Mouse (Mus musculus) intestine, embryonic 15.5 days (tissue): ENCODE data around the gene Entpd1. TPM values are rescaled to one million over a fixed set of nuclear protein-coding genes. Genes with fewer than 3 reads are reported as not detected.
A peak's percentile ranks its signal among the peaks of the same experiment; 100 is the strongest.

Experiments
- ATAC-seq: fragments of 200-750 bp; cut with Nextera tagmentation; 2 replicates; pipeline ENCODE4 v1.8.0; 2017; ENCODE audit warnings: moderate TSS enrichment, moderate library complexity
- H3K27ac ChIP-seq: fragments of 300-500 bp; sonication (generic); 2 replicates; pipeline ENCODE4 v1.5.1; 2015; ENCODE audit warnings: mild to moderate bottlenecking, inconsistent platforms
- H3K27me3 ChIP-seq: fragments of 300-500 bp; sonication (generic); replicated peaks from 2 replicates; pipeline ENCODE4 v1.6.1; 2015; ENCODE audit warnings: inconsistent platforms
- H3K36me3 ChIP-seq: fragments of 300-500 bp; sonication (generic); 2 replicates; pipeline ENCODE4 v1.6.1; 2015; ENCODE audit warnings: inconsistent platforms
- H3K4me1 ChIP-seq: fragments of 300-500 bp; sonication (generic); replicated peaks from 2 replicates; pipeline ENCODE4 v1.6.1; 2015; ENCODE audit warnings: inconsistent platforms
- H3K4me2 ChIP-seq: fragments of 300-500 bp; sonication (generic); replicated peaks from 2 replicates; pipeline ENCODE4 v1.6.1; 2015; ENCODE audit warnings: mild to moderate bottlenecking, inconsistent platforms
- H3K4me3 ChIP-seq: fragments of 300-500 bp; sonication (generic); replicated peaks from 2 replicates; pipeline ENCODE4 v1.5.1; 2015; ENCODE audit warnings: inconsistent platforms
- H3K9ac ChIP-seq: fragments of 300-500 bp; sonication (generic); 2 replicates; pipeline ENCODE4 v1.6.1; 2015; ENCODE audit warnings: inconsistent platforms
- H3K9me3 ChIP-seq: fragments of 300-500 bp; sonication (generic); 2 replicates; pipeline ENCODE4 v1.6.1; 2016; ENCODE audit warnings: inconsistent platforms
- WGBS: fragments of 180-500 bp; shearing (Covaris S2); methylation state at CpG from one replicate; pipeline ENCODE4 v1.1.7; 2015; 5-methylcytosine and 5-hydroxymethylcytosine counted together
- polyA plus RNA-seq: library from polyadenylated mRNA; unstranded; fragments of >200 nt; fragmentation: Nextera tagmentation; extraction: Ambion mirVana; gene quantifications from 2 replicates; pipeline ENCODE4 v1.2.1, GENCODE M21; 2015

Gene Entpd1
- polyA plus RNA-seq, 1 experiment from 2014 or later, result 7.8 TPM

GRCm38 (mm10) chr19:40650090-40650489 lies 37.9 kb downstream of the Entpd1 start:
- H3K27ac ChIP-seq, result no peak overlapping the region
- 49% methylated on average over 5 of the region's 5 CpGs for WGBS
- no peak for ATAC-seq
- no peak overlapping the region for H3K4me2 ChIP-seq
- H3K27me3 ChIP-seq, result no peaks in the 10 kb centered on the region
- no peaks in the 10 kb centered on the region for H3K9me3 ChIP-seq
- H3K4me3 ChIP-seq, result no peak overlapping the region
- no peak overlapping the region for H3K9ac ChIP-seq
- H3K36me3 ChIP-seq, result no peaks in the 10 kb centered on the region
- peaks cover 21% of the 10 kb centered on the region; the same call in 1 of the 2 replicates for H3K4me1 ChIP-seq

GRCm38 (mm10) chr19:40656207-40656606 lies 44.0 kb downstream of the Entpd1 start:
- no peak overlapping the region for H3K9ac ChIP-seq
- peaks cover 12% of the 10 kb centered on the region; the same call in 1 of the 2 replicates for H3K4me1 ChIP-seq
- 90% methylated on average over 5 of the region's 5 CpGs for WGBS
- no peaks in the 10 kb centered on the region for H3K9me3 ChIP-seq
- no peak overlapping the region for H3K27ac ChIP-seq
- H3K27me3 ChIP-seq, result no peaks in the 10 kb centered on the region
- H3K36me3 ChIP-seq, result no peaks in the 10 kb centered on the region
- no peak overlapping the region for H3K4me3 ChIP-seq
- no peak for ATAC-seq
- H3K4me2 ChIP-seq, result no peak overlapping the region

GRCm38 (mm10) chr19:40658281-40658680 lies 46.1 kb downstream of the Entpd1 start:
- Histone ChIP-seq H3K27me3 (no peaks in the 10 kb centered on the region), H3K4me3 (no peak overlapping the region), H3K9me3 (no peaks in the 10 kb centered on the region), H3K4me2 (no peak overlapping the region), H3K9ac (no peak overlapping the region), H3K27ac (no peak overlapping the region), H3K4me1 (peaks cover 12% of the 10 kb centered on the region; the same call in 1 of the 2 replicates), H3K36me3 (no peaks in the 10 kb centered on the region)
- no peak for ATAC-seq
- WGBS, result 56% methylated on average over 6 of the region's 6 CpGs

- WGBS, result 55% methylated on average over 5 of the region's 5 CpGs
- no peak overlapping the region for H3K4me2 ChIP-seq
Measured at GRCm38 (mm10) chr19:40658935-40659334, 46.8 kb downstream of the Entpd1 start.

GRCm38 (mm10) chr19:40659651-40660478 lies 47.7 kb downstream of the Entpd1 start:
- Histone ChIP-seq H3K4me3 (peak overlapping the region; percentile 27), H3K4me2 (peak overlapping the region; percentile 62), H3K9ac (peak overlapping the region; percentile 24), H3K27me3 (no peaks in the 10 kb centered on the region), H3K36me3 (no peaks in the 10 kb centered on the region), H3K27ac (peak overlapping the region; percentile 37; the same call in 1 of the 2 replicates), H3K4me1 (peaks cover 12% of the 10 kb centered on the region; the same call in 1 of the 2 replicates), H3K9me3 (no peaks in the 10 kb centered on the region)
- ATAC-seq, result no peak
- 6% methylated on average over 16 of the region's 16 CpGs for whole genome bisulfite sequencing

More at GRCm38 (mm10) chr19:40658935-40659334, 46.8 kb downstream of the Entpd1 start:
- Histone ChIP-seq H3K27ac (no peak overlapping the region), H3K4me3 (no peak overlapping the region), H3K4me1 (peaks cover 12% of the 10 kb centered on the region; the same call in 1 of the 2 replicates), H3K9ac (no peak overlapping the region), H3K36me3 (no peaks in the 10 kb centered on the region), H3K9me3 (no peaks in the 10 kb centered on the region), H3K27me3 (no peaks in the 10 kb centered on the region)
- no peak for ATAC-seq

GRCm38 (mm10) chr19:40660510-40660909 lies 48.3 kb downstream of the Entpd1 start:
- WGBS, result 22% methylated on average over 9 of the region's 9 CpGs
- Histone ChIP-seq H3K27ac (peak overlapping the region; percentile 37; the same call in 1 of the 2 replicates), H3K4me1 (peaks cover 12% of the 10 kb centered on the region; the same call in 1 of the 2 replicates), H3K36me3 (no peaks in the 10 kb centered on the region), H3K9ac (peak overlapping the region; percentile 24), H3K27me3 (no peaks in the 10 kb centered on the region), H3K9me3 (no peaks in the 10 kb centered on the region), H3K4me2 (peak overlapping the region; percentile 62), H3K4me3 (peak overlapping the region; percentile 27)
- no peak for ATAC-seq

GRCm38 (mm10) chr19:40661108-40661507 lies 48.9 kb downstream of the Entpd1 start:
- peak overlapping the region; percentile 62 for H3K4me2 ChIP-seq
- peak overlapping the region; percentile 37; the same call in 1 of the 2 replicates for H3K27ac ChIP-seq
- H3K4me3 ChIP-seq, result peak overlapping the region; percentile 27; the same call in 1 of the 2 replicates
- no peaks in the 10 kb centered on the region for H3K36me3 ChIP-seq
- 89% methylated on average over 2 of the region's 2 CpGs for WGBS
- H3K9ac ChIP-seq, result no peak overlapping the region
- peaks cover 12% of the 10 kb centered on the region; the same call in 1 of the 2 replicates for H3K4me1 ChIP-seq
- H3K9me3 ChIP-seq, result no peaks in the 10 kb centered on the region
- no peaks in the 10 kb centered on the region for H3K27me3 ChIP-seq
- no peak for ATAC-seq

GRCm38 (mm10) chr19:40661874-40662273 lies 49.7 kb downstream of the Entpd1 start:
- Histone ChIP-seq H3K27ac (no peak overlapping the region), H3K4me2 (0 out of 2 replicates have a peak overlapping the region, but pooled peaks have one; percentile 0), H3K27me3 (no peaks in the 10 kb centered on the region), H3K4me1 (peaks cover 12% of the 10 kb centered on the region; the same call in 1 of the 2 replicates), H3K9me3 (no peaks in the 10 kb centered on the region), H3K4me3 (no peak overlapping the region), H3K9ac (no peak overlapping the region), H3K36me3 (no peaks in the 10 kb centered on the region)
- no peak for ATAC-seq
- WGBS, result 83% methylated on average over 6 of the region's 6 CpGs

- Histone ChIP-seq H3K4me3 (no peak overlapping the region), H3K4me1 (peaks cover 12% of the 10 kb centered on the region; the same call in 1 of the 2 replicates), H3K27me3 (no peaks in the 10 kb centered on the region), H3K36me3 (no peaks in the 10 kb centered on the region), H3K27ac (no peak overlapping the region), H3K9ac (no peak overlapping the region), H3K9me3 (no peaks in the 10 kb centered on the region), H3K4me2 (no peak overlapping the region)
- 45% methylated on average over 2 of the region's 2 CpGs for WGBS
- ATAC-seq, result no peak
Measured at GRCm38 (mm10) chr19:40662727-40663126, 50.6 kb downstream of the Entpd1 start.

GRCm38 (mm10) chr19:40665778-40666177 lies 53.6 kb downstream of the Entpd1 start:
- H3K27ac ChIP-seq, result no peak overlapping the region
- H3K27me3 ChIP-seq, result no peaks in the 10 kb centered on the region
- no peak overlapping the region for H3K9ac ChIP-seq
- no peak overlapping the region for H3K4me3 ChIP-seq
- no peak overlapping the region for H3K4me2 ChIP-seq
- ATAC-seq, result no peak
- no peaks in the 10 kb centered on the region for H3K9me3 ChIP-seq
- H3K4me1 ChIP-seq, result 0 out of 2 replicates have a peak, but pooled peaks cover under 1% of the 10 kb centered on the region
- 81% methylated on average over 7 of the region's 7 CpGs for WGBS
- no peaks in the 10 kb centered on the region for H3K36me3 ChIP-seq

- WGBS, result 61% methylated on average over 6 of the region's 6 CpGs
- ATAC-seq, result no peak
- no peak overlapping the region for H3K4me2 ChIP-seq
- H3K4me1 ChIP-seq, result no peaks in the 10 kb centered on the region
- H3K9ac ChIP-seq, result no peak overlapping the region
- H3K4me3 ChIP-seq, result no peak overlapping the region
- H3K27ac ChIP-seq, result no peak overlapping the region
- H3K9me3 ChIP-seq, result no peaks in the 10 kb centered on the region
- H3K27me3 ChIP-seq, result no peaks in the 10 kb centered on the region
- no peaks in the 10 kb centered on the region for H3K36me3 ChIP-seq
Measured at GRCm38 (mm10) chr19:40667111-40667510, 54.9 kb downstream of the Entpd1 start.

- Histone ChIP-seq H3K4me2 (no peak overlapping the region), H3K27me3 (no peaks in the 10 kb centered on the region), H3K9me3 (no peaks in the 10 kb centered on the region), H3K36me3 (no peaks in the 10 kb centered on the region), H3K27ac (no peak overlapping the region), H3K9ac (no peak overlapping the region), H3K4me1 (0 out of 2 replicates have a peak, but pooled peaks cover 3% of the 10 kb centered on the region), H3K4me3 (no peak overlapping the region)
- 86% methylated on average over 5 of the region's 5 CpGs for WGBS
- ATAC-seq, result no peak
Measured at GRCm38 (mm10) chr19:40675329-40675728, 63.2 kb downstream of the Entpd1 start.
